Mouse (Mus musculus) gonadal fat pad, adult 2 months (tissue): ENCODE results near the gene Olfr458. TPM values are rescaled to one million over a fixed set of nuclear protein-coding genes. Genes with fewer than 3 reads are reported as not detected.

Source experiments
- polyA plus RNA-seq: library from polyadenylated mRNA; depleted of rRNA; stranded (reverse); fragments of >200 nt; gene quantifications from 2 replicates; pipeline ENCODE4 v1.2.3, GENCODE M21; 2012; rRNA removed

The Olfr458 gene
- polyA plus RNA-seq, 1 experiment: not detected

Other genes starting within 250 kb of the Olfr458 start
- not detected in 2 replicates for gene Tas2r144, start 249.9 kb downstream of the Olfr458 start, polyA plus RNA-seq
- 52.2 and 57.2 TPM in 2 replicates for gene Gstk1, start 219.3 kb downstream of the Olfr458 start, polyA plus RNA-seq
- gene Tmem139, start 203.2 kb downstream of the Olfr458 start, polyA plus RNA-seq: 14.5 and 17.4 TPM in 2 replicates
- 26.0 and 28.7 TPM in 2 replicates for gene Casp2, start 200.2 kb downstream of the Olfr458 start, polyA plus RNA-seq
- 0.15 and 0.26 TPM in 2 replicates for gene Clcn1, start 178.5 kb downstream of the Olfr458 start, polyA plus RNA-seq
- 0.22 and 0.36 TPM in 2 replicates for gene Fam131b, start 140.6 kb downstream of the Olfr458 start, polyA plus RNA-seq
- 105 and 140 TPM in 2 replicates for gene Zyx, start 115.6 kb downstream of the Olfr458 start, polyA plus RNA-seq
- 20.6 and 21.2 TPM in 2 replicates for gene Epha1, start 91.9 kb downstream of the Olfr458 start, polyA plus RNA-seq
- 0.18 and 0.29 TPM in 2 replicates for gene Tas2r143, start 65.0 kb downstream of the Olfr458 start, polyA plus RNA-seq
- gene Tas2r135, start 59.8 kb downstream of the Olfr458 start, polyA plus RNA-seq: not detected in 2 replicates
- not detected in 2 replicates for gene Tas2r126, start 30.7 kb downstream of the Olfr458 start, polyA plus RNA-seq
- gene Olfr457, start 11.1 kb upstream of the Olfr458 start, polyA plus RNA-seq: not detected in 2 replicates
- not detected in 2 replicates for gene Olfr456, start 22.0 kb upstream of the Olfr458 start, polyA plus RNA-seq
- gene Olfr455, start 82.4 kb upstream of the Olfr458 start, polyA plus RNA-seq: not detected in 2 replicates
- not detected in 2 replicates for gene Tcaf3, start 132.5 kb upstream of the Olfr458 start, polyA plus RNA-seq
- gene Tcaf2, start 180.1 kb upstream of the Olfr458 start, polyA plus RNA-seq: 3.0 and 4.2 TPM in 2 replicates
- gene Tcaf1, start 244.9 kb upstream of the Olfr458 start, polyA plus RNA-seq: 38.8 and 50.3 TPM in 2 replicates